Mouse (Mus musculus) intestine, postnatal 0 days (tissue): ENCODE measurements around the gene Mrtfb. TPM values are rescaled to one million over a fixed set of nuclear protein-coding genes. Genes with fewer than 3 reads are reported as not detected.
"Not testable (repeated sequence)": the region's sequence is repeated elsewhere in the genome, so short reads cannot be mapped to it uniquely, and the experiment has no call there.

Experiments
- ATAC-seq: fragments of 200-750 bp; cut with Nextera tagmentation; 2 replicates; pipeline ENCODE4 v1.8.0; 2017; ENCODE audit warnings: mild to moderate bottlenecking, moderate TSS enrichment, moderate library complexity
- H3K27ac ChIP-seq: fragments of 300-500 bp; sonication (generic); 2 replicates; pipeline ENCODE4 v1.5.1; 2014; ENCODE audit warnings: mild to moderate bottlenecking, low read depth, low read length, moderate library complexity
- H3K27me3 ChIP-seq: fragments of 300-500 bp; sonication (generic); replicated peaks from 2 replicates; pipeline ENCODE4 v1.6.1; 2014; ENCODE audit warnings: low read length, mixed read lengths; ENCODE audit not compliant: control insufficient read depth, insufficient read depth
- H3K36me3 ChIP-seq: fragments of 300-500 bp; sonication (generic); 2 replicates; pipeline ENCODE4 v1.6.1; 2014; ENCODE audit warnings: mild to moderate bottlenecking, moderate library complexity; ENCODE audit not compliant: control insufficient read depth, insufficient read depth
- H3K4me1 ChIP-seq: fragments of 300-500 bp; sonication (generic); replicated peaks from 2 replicates; pipeline ENCODE4 v1.6.1; 2014; ENCODE audit warnings: antibody characterized with exemption, low read length, mixed read lengths; ENCODE audit not compliant: control insufficient read depth, insufficient read depth
- H3K4me2 ChIP-seq: fragments of 300-500 bp; sonication (generic); replicated peaks from 2 replicates; pipeline ENCODE4 v1.6.1; 2014; ENCODE audit warnings: low read depth, mild to moderate bottlenecking, moderate library complexity
- H3K4me3 ChIP-seq: fragments of 300-500 bp; sonication (generic); 2 replicates; pipeline ENCODE4 v1.5.1; 2014; ENCODE audit warnings: low read depth, low read length
- H3K9ac ChIP-seq: fragments of 300-500 bp; sonication (generic); 2 replicates; pipeline ENCODE4 v1.6.1; 2014; ENCODE audit warnings: mild to moderate bottlenecking, low read depth, low read length
- H3K9me3 ChIP-seq: fragments of 300-500 bp; sonication (generic); 2 replicates; pipeline ENCODE4 v1.6.1; 2016; ENCODE audit warnings: mixed run types; ENCODE audit not compliant: control insufficient read depth
- CTCF ChIP-seq: sonication (generic); IDR thresholded peaks from 2 replicates; pipeline ENCODE4 v1.5.1; 2016; ENCODE audit warnings: low read depth, mild to moderate bottlenecking, control low read depth, antibody characterized with exemption, moderate library complexity
- WGBS: fragments of 180-500 bp; shearing (Covaris S2); extraction: QIAGEN DNeasy Blood & Tissue Kit; methylation state at CpG from one replicate; pipeline ENCODE4 v1.1.7; 2014; 5-methylcytosine and 5-hydroxymethylcytosine counted together
- polyA plus RNA-seq: library from polyadenylated mRNA; unstranded; fragments of >200 nt; fragmentation: Nextera tagmentation; extraction: Ambion mirVana; gene quantifications from 2 replicates; pipeline ENCODE4 v1.2.1, GENCODE M21; 2015

Gene Mrtfb
- polyA plus RNA-seq, 1 experiment from 2014 or later: 14.2 TPM

GRCm38 (mm10) chr16:13266312-13266711 lies 10.0 kb downstream of the Mrtfb start:
- Histone ChIP-seq H3K4me3 (no peak overlapping the region), H3K27me3 (no peaks in the 10 kb centered on the region), H3K4me2 (no peak overlapping the region), H3K9ac (no peak overlapping the region), H3K36me3 (peaks cover 26% of the 10 kb centered on the region; the same call in 1 of the 2 replicates), H3K9me3 (no peaks in the 10 kb centered on the region), H3K27ac (no peak overlapping the region), H3K4me1 (no peaks in the 10 kb centered on the region)
- TF ChIP-seq CTCF: no peak
- 81% methylated on average over 3 of the region's 3 CpGs for WGBS
- ATAC-seq: no peak

- H3K4me2 ChIP-seq: no peak overlapping the region
- H3K4me1 ChIP-seq: no peaks in the 10 kb centered on the region
- no peaks in the 10 kb centered on the region for H3K27me3 ChIP-seq
- no peaks in the 10 kb centered on the region for H3K9me3 ChIP-seq
- H3K27ac ChIP-seq: 0 out of 2 replicates have a peak overlapping the region, but pooled peaks have one; percentile 22
- peak; percentile 92 for ATAC-seq
- no peak overlapping the region for H3K4me3 ChIP-seq
- 31% methylated on average over 3 of the region's 3 CpGs for WGBS
- H3K36me3 ChIP-seq: peaks cover 26% of the 10 kb centered on the region; the same call in 1 of the 2 replicates
- TF ChIP-seq CTCF: 0 out of 2 replicates have a peak, but pooled peaks have one; percentile 7
- H3K9ac ChIP-seq: no peak overlapping the region
Observed at GRCm38 (mm10) chr16:13267350-13267904, 11.1 kb downstream of the Mrtfb start.

- H3K4me3 ChIP-seq: no peak overlapping the region
- WGBS: 91% methylated on average over 2 of the region's 2 CpGs
- peaks cover 26% of the 10 kb centered on the region; the same call in 1 of the 2 replicates for H3K36me3 ChIP-seq
- H3K27me3 ChIP-seq: no peaks in the 10 kb centered on the region
- H3K9me3 ChIP-seq: no peaks in the 10 kb centered on the region
- ATAC-seq: no peak
- H3K9ac ChIP-seq: no peak overlapping the region
- no peak overlapping the region for H3K4me2 ChIP-seq
- TF ChIP-seq CTCF: no peak
- H3K27ac ChIP-seq: no peak overlapping the region
- H3K4me1 ChIP-seq: no peaks in the 10 kb centered on the region
Observed at GRCm38 (mm10) chr16:13269426-13269825, 13.1 kb downstream of the Mrtfb start.

GRCm38 (mm10) chr16:13276258-13276657 lies 20.0 kb downstream of the Mrtfb start:
- 37% methylated on average over 2 of the region's 2 CpGs for WGBS
- Histone ChIP-seq H3K4me3 (no peak overlapping the region), H3K4me1 (peaks cover 8% of the 10 kb centered on the region), H3K4me2 (peak overlapping the region; percentile 44), H3K9me3 (no peaks in the 10 kb centered on the region), H3K36me3 (peaks cover 7% of the 10 kb centered on the region; the same call in 1 of the 2 replicates), H3K27me3 (no peaks in the 10 kb centered on the region), H3K27ac (peak overlapping the region; percentile 83), H3K9ac (no peak overlapping the region)
- peak; percentile 99 for ATAC-seq
- no peak for TF ChIP-seq CTCF

DNA sequence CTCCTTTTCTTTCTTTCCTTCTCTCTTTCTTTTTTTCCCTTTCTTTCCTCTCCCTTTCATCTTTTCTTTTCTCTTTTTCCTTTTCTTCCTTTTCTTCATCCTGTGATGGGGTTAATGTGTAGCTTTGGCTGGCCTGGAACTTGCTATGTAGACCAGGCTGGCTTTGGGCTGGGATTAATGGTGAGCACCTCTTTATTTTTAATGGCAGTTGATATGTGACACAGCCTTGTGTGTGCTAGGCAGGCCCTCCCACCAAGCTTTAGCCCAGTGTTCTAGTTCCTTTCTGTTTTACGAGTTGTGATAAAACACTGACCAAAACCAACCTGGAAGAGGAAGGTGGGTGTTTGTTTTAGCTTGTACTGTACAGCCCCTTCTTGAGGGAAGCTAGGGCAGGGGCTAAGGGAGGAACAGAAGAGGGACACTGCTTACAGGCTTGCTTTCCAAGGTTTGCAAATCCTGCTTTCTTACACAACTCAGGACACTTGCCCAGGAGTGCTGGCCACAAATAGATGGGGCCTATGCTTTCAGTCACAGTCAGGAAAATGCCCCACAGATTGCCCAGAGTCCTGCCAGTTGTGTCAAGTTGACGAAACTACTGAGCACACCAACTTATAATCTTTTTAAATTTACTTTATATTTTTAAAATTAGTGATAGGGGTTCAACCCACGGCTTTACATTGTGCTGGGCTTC lies 20.6 kb downstream of the Mrtfb start:
- WGBS: 55% methylated on average over 3 of the region's 3 CpGs

GRCm38 (mm10) chr16:13286425-13286824 lies 30.1 kb downstream of the Mrtfb start:
- not testable (repeated sequence) for H3K9ac ChIP-seq, H3K4me3 ChIP-seq, H3K27me3 ChIP-seq, H3K4me1 ChIP-seq, H3K27ac ChIP-seq, H3K36me3 ChIP-seq, H3K4me2 ChIP-seq, ATAC-seq, H3K9me3 ChIP-seq

More for the DNA sequence above, 20.6 kb downstream of the Mrtfb start:
- H3K4me2 ChIP-seq: peak overlapping the region; percentile 44
- no peak overlapping the region for H3K9ac ChIP-seq
- H3K27ac ChIP-seq: peak overlapping the region; percentile 83
- no peak for TF ChIP-seq CTCF
- H3K36me3 ChIP-seq: peaks cover 7% of the 10 kb centered on the region; the same call in 1 of the 2 replicates
- H3K4me1 ChIP-seq: peaks cover 8% of the 10 kb centered on the region
- no peak overlapping the region for H3K4me3 ChIP-seq
- ATAC-seq: peak; percentile 57
- no peaks in the 10 kb centered on the region for H3K27me3 ChIP-seq
- H3K9me3 ChIP-seq: no peaks in the 10 kb centered on the region
